Mouse (Mus musculus) stomach, embryonic 16.5 days (tissue): ENCODE results near the gene Plekho1. TPM values are rescaled to one million over a fixed set of nuclear protein-coding genes. Genes with fewer than 3 reads are reported as not detected.

ENCODE experiments used
- ATAC-seq: fragments of 200-750 bp; cut with Nextera tagmentation; 2 replicates; pipeline ENCODE4 v1.8.0; 2017; ENCODE audit warnings: moderate number of reproducible peaks, moderate TSS enrichment; ENCODE audit not compliant: insufficient read depth, low FRiP score
- H3K27ac ChIP-seq: fragments of 300-500 bp; sonication (generic); 2 replicates; pipeline ENCODE4 v1.5.1; 2014; ENCODE audit warnings: low read length
- H3K27me3 ChIP-seq: fragments of 300-500 bp; sonication (generic); 2 replicates; pipeline ENCODE4 v1.6.1; 2014; ENCODE audit warnings: low read length, control low read depth, mixed read lengths; ENCODE audit not compliant: control insufficient read depth, insufficient read depth
- H3K36me3 ChIP-seq: fragments of 300-500 bp; sonication (generic); 2 replicates; pipeline ENCODE4 v1.6.1; 2014; ENCODE audit warnings: low read length; ENCODE audit not compliant: control insufficient read depth, insufficient read depth
- H3K4me1 ChIP-seq: fragments of 300-500 bp; sonication (generic); 2 replicates; pipeline ENCODE4 v1.6.1; 2014; ENCODE audit warnings: low read length, control low read depth, mixed read lengths; ENCODE audit not compliant: control insufficient read depth, insufficient read depth
- H3K4me2 ChIP-seq: fragments of 300-500 bp; sonication (generic); 2 replicates; pipeline ENCODE4 v1.6.1; 2014; ENCODE audit warnings: low read depth, low read length, mixed read lengths
- H3K4me3 ChIP-seq: fragments of 300-500 bp; sonication (generic); replicated peaks from 2 replicates; pipeline ENCODE4 v1.5.1; 2014; ENCODE audit warnings: mild to moderate bottlenecking, low read length
- H3K9ac ChIP-seq: fragments of 300-500 bp; sonication (generic); 2 replicates; pipeline ENCODE4 v1.6.1; 2014; ENCODE audit warnings: low read length
- H3K9me3 ChIP-seq: fragments of 300-500 bp; sonication (generic); replicated peaks from 2 replicates; pipeline ENCODE4 v1.6.1; 2016; ENCODE audit warnings: low read length, control low read depth; ENCODE audit not compliant: control insufficient read depth
- WGBS: fragments of 180-500 bp; shearing (Covaris S2); extraction: QIAGEN DNeasy Blood & Tissue Kit; methylation state at CpG from one replicate; pipeline ENCODE4 v1.1.7; 2014; 5-methylcytosine and 5-hydroxymethylcytosine counted together
- polyA plus RNA-seq: library from polyadenylated mRNA; unstranded; fragments of >200 nt; fragmentation: Nextera tagmentation; extraction: Ambion mirVana; gene quantifications from 2 replicates; pipeline ENCODE4 v1.2.1, GENCODE M21; 2015

Plekho1 gene
- polyA plus RNA-seq, 1 experiment from 2014 or later: 25.7 TPM

- H3K27me3 ChIP-seq: no peaks in the 10 kb centered on the region
- peaks cover 30% of the 10 kb centered on the region for H3K4me1 ChIP-seq
- H3K36me3 ChIP-seq: peaks cover 7% of the 10 kb centered on the region; the same call in 1 of the 2 replicates
- H3K4me3 ChIP-seq: no peak overlapping the region
- H3K4me2 ChIP-seq: no peak overlapping the region
- H3K9me3 ChIP-seq: no peaks in the 10 kb centered on the region
- no peak overlapping the region for H3K9ac ChIP-seq
- ATAC-seq: no peak
- H3K27ac ChIP-seq: no peak overlapping the region
- WGBS: 100% methylated on average over 1 of the region's 1 CpGs
Measured at GRCm38 (mm10) chr3:95988138-95988537, 7.7 kb downstream of the Plekho1 start.

GRCm38 (mm10) chr3:95987386-95988110 lies 8.3 kb downstream of the Plekho1 start:
- Histone ChIP-seq H3K9ac (no peak overlapping the region), H3K36me3 (peaks cover 7% of the 10 kb centered on the region; the same call in 1 of the 2 replicates), H3K9me3 (no peaks in the 10 kb centered on the region), H3K27me3 (no peaks in the 10 kb centered on the region), H3K4me3 (no peak overlapping the region), H3K27ac (peak overlapping the region; percentile 97), H3K4me2 (no peak overlapping the region), H3K4me1 (peaks cover 30% of the 10 kb centered on the region)
- 75% methylated on average over 6 of the region's 6 CpGs for WGBS
- ATAC-seq: no peak

GRCm38 (mm10) chr3:95986984-95987383 lies 8.8 kb downstream of the Plekho1 start:
- Histone ChIP-seq H3K9ac (no peak overlapping the region), H3K9me3 (no peaks in the 10 kb centered on the region), H3K36me3 (peaks cover 7% of the 10 kb centered on the region; the same call in 1 of the 2 replicates), H3K4me2 (no peak overlapping the region), H3K27me3 (no peaks in the 10 kb centered on the region), H3K27ac (peak overlapping the region; percentile 97), H3K4me1 (peaks cover 30% of the 10 kb centered on the region), H3K4me3 (no peak overlapping the region)
- 64% methylated on average over 4 of the region's 4 CpGs for WGBS
- ATAC-seq: no peak

GRCm38 (mm10) chr3:95986001-95986622 lies 9.7 kb downstream of the Plekho1 start:
- Histone ChIP-seq H3K36me3 (peaks cover 7% of the 10 kb centered on the region; the same call in 1 of the 2 replicates), H3K27me3 (no peaks in the 10 kb centered on the region), H3K4me3 (peak overlapping the region; percentile 20), H3K4me2 (peak overlapping the region; percentile 41), H3K9ac (peak overlapping the region; percentile 72), H3K4me1 (peaks cover 30% of the 10 kb centered on the region), H3K27ac (peak overlapping the region; percentile 97), H3K9me3 (no peaks in the 10 kb centered on the region)
- WGBS: 4% methylated on average over 21 of the region's 21 CpGs
- ATAC-seq: peak; percentile 27; the same call in 1 of the 2 replicates

GRCm38 (mm10) chr3:95985209-95986000 lies 10.4 kb downstream of the Plekho1 start:
- peaks cover 30% of the 10 kb centered on the region for H3K4me1 ChIP-seq
- 4% methylated on average over 12 of the region's 12 CpGs for WGBS

GRCm38 (mm10) chr3:95982129-95982528 lies 13.7 kb downstream of the Plekho1 start:
- Histone ChIP-seq H3K36me3 (no peaks in the 10 kb centered on the region), H3K27me3 (no peaks in the 10 kb centered on the region), H3K4me2 (no peak overlapping the region), H3K27ac (no peak overlapping the region), H3K4me1 (peaks cover 24% of the 10 kb centered on the region), H3K4me3 (no peak overlapping the region), H3K9ac (no peak overlapping the region), H3K9me3 (no peaks in the 10 kb centered on the region)
- no peak for ATAC-seq
- WGBS: 89% methylated on average over 4 of the region's 4 CpGs

More at GRCm38 (mm10) chr3:95985209-95986000, 10.4 kb downstream of the Plekho1 start:
- peak overlapping the region; percentile 41 for H3K4me2 ChIP-seq
- H3K27ac ChIP-seq: peak overlapping the region; percentile 97
- H3K36me3 ChIP-seq: peaks cover 7% of the 10 kb centered on the region; the same call in 1 of the 2 replicates
- H3K4me3 ChIP-seq: peak overlapping the region; percentile 20
- peak; percentile 94 for ATAC-seq
- no peaks in the 10 kb centered on the region for H3K9me3 ChIP-seq
- H3K9ac ChIP-seq: peak overlapping the region; percentile 72
- H3K27me3 ChIP-seq: no peaks in the 10 kb centered on the region

GRCm38 (mm10) chr3:95980276-95980970 lies 15.4 kb downstream of the Plekho1 start:
- no peak overlapping the region for H3K9ac ChIP-seq
- H3K4me1 ChIP-seq: peaks cover 7% of the 10 kb centered on the region; the same call in 1 of the 2 replicates
- H3K27me3 ChIP-seq: no peaks in the 10 kb centered on the region
- H3K27ac ChIP-seq: no peak overlapping the region
- 82% methylated on average over 12 of the region's 12 CpGs for WGBS
- H3K4me2 ChIP-seq: no peak overlapping the region
- H3K9me3 ChIP-seq: no peaks in the 10 kb centered on the region
- H3K36me3 ChIP-seq: no peaks in the 10 kb centered on the region
- ATAC-seq: no peak
- H3K4me3 ChIP-seq: no peak overlapping the region

GRCm38 (mm10) chr3:95978265-95978664 lies 17.5 kb downstream of the Plekho1 start:
- no peak overlapping the region for H3K4me3 ChIP-seq
- 73% methylated on average over 9 of the region's 9 CpGs for WGBS
- H3K27ac ChIP-seq: no peak overlapping the region
- no peaks in the 10 kb centered on the region for H3K4me1 ChIP-seq
- no peak overlapping the region for H3K4me2 ChIP-seq
- no peaks in the 10 kb centered on the region for H3K36me3 ChIP-seq
- no peaks in the 10 kb centered on the region; the same call in 1 of the 2 replicates for H3K27me3 ChIP-seq
- no peak for ATAC-seq
- H3K9ac ChIP-seq: no peak overlapping the region
- no peaks in the 10 kb centered on the region for H3K9me3 ChIP-seq
